Mouse (Mus musculus) mouse trophoblast stem cell (cell line): ENCODE data around the gene Tectb.
"Not testable (repeated sequence)": the region's sequence is repeated elsewhere in the genome, so short reads cannot be mapped to it uniquely, and the experiment has no call there.

Source experiments
- in situ Hi-C, 2 experiments: fragments of 300-500 bp; cut with MseI, MboI; formaldehyde crosslinking; loops; 2 replicates in 1 of 2; 3 replicates in 1 of 2; pipeline ENCODE4 v1.15.1; 2025

Gene Tectb

GRCm38 (mm10) chr19:55165954-55166353, 14.6 kb upstream of the Tectb start:
- in situ Hi-C loops, result no loop called here

- in situ Hi-C loops, result no loop called here
Observed at GRCm38 (mm10) chr19:55166741-55167140, 13.8 kb upstream of the Tectb start.

GRCm38 (mm10) chr19:55167741-55168140, 12.8 kb upstream of the Tectb start:
- in situ Hi-C loops, result no loop called here

- in situ Hi-C loops, result no loop called here
Observed at GRCm38 (mm10) chr19:55168360-55168759, 12.2 kb upstream of the Tectb start.

GRCm38 (mm10) chr19:55169236-55169729, 11.2 kb upstream of the Tectb start:
- in situ Hi-C loops, result not testable (repeated sequence)

GRCm38 (mm10) chr19:55170399-55170798, 10.1 kb upstream of the Tectb start:
- in situ Hi-C loops, result no loop called here

GRCm38 (mm10) chr19:55171585-55171984, 8.9 kb upstream of the Tectb start:
- in situ Hi-C loops, result no loop called here

GRCm38 (mm10) chr19:55177143-55177542, 3.4 kb upstream of the Tectb start:
- in situ Hi-C loops, result no loop called here

- in situ Hi-C loops, result no loop called here
Observed at GRCm38 (mm10) chr19:55184442-55184841, 3.9 kb downstream of the Tectb start.

- in situ Hi-C loops, result no loop called here
Observed at GRCm38 (mm10) chr19:55185074-55185473, 4.5 kb downstream of the Tectb start.

- in situ Hi-C loops, result no loop called here
Observed at GRCm38 (mm10) chr19:55185651-55186050, 5.1 kb downstream of the Tectb start.

GRCm38 (mm10) chr19:55190065-55190464, 9.5 kb downstream of the Tectb start:
- in situ Hi-C loops, result no loop called here

GRCm38 (mm10) chr19:55191596-55191995, 11.1 kb downstream of the Tectb start:
- in situ Hi-C loops, result no loop called here

- in situ Hi-C loops, result no loop called here
Observed at GRCm38 (mm10) chr19:55192254-55192945, 11.9 kb downstream of the Tectb start.

GRCm38 (mm10) chr19:55193717-55194394, 13.3 kb downstream of the Tectb start:
- in situ Hi-C loops, result no loop called here

GRCm38 (mm10) chr19:55194520-55195170, 14.1 kb downstream of the Tectb start:
- in situ Hi-C loops, result no loop called here

GRCm38 (mm10) chr19:55195574-55195973, 15.0 kb downstream of the Tectb start:
- in situ Hi-C loops, result no loop called here

- in situ Hi-C loops, result no loop called here
Observed at GRCm38 (mm10) chr19:55198303-55198702, 17.8 kb downstream of the Tectb start.

- in situ Hi-C loops, result loop anchor here in 1 of 2 experiments (25.0 kb wide), 1 partner anchor 1169 kb away; the partner anchor contains the start of gene Adra2a
Observed at GRCm38 (mm10) chr19:55206482-55207138, 26.1 kb downstream of the Tectb start.

- in situ Hi-C loops, result loop anchor here in 1 of 2 experiments (25.0 kb wide), 1 partner anchor 1170 kb away; the partner anchor contains the start of gene Adra2a
Observed at GRCm38 (mm10) chr19:55207205-55207604, 26.7 kb downstream of the Tectb start.

- in situ Hi-C loops, result loop anchor here in 1 of 2 experiments (25.0 kb wide), 1 partner anchor 1171 kb away; the partner anchor contains the start of gene Adra2a
Observed at GRCm38 (mm10) chr19:55207746-55208538, 27.4 kb downstream of the Tectb start.
